Mouse (Mus musculus) C2C12 (cell line): ENCODE data around the gene Ppp1r21. TPM values are rescaled to one million over a fixed set of nuclear protein-coding genes. Genes with fewer than 3 reads are reported as not detected.
A peak's percentile ranks its signal among the peaks of the same experiment; 100 is the strongest.

Source experiments
- H3K27me3 ChIP-seq: one replicate; pipeline ENCODE4 v1.6.1; 2011; ENCODE audit not compliant: control insufficient read depth, insufficient read depth, insufficient read length
- H3K36me3 ChIP-seq: one replicate; pipeline ENCODE4 v1.6.1; 2011; ENCODE audit not compliant: control insufficient read depth, insufficient read depth
- H3K4me3 ChIP-seq: one replicate; pipeline ENCODE4 v1.5.1; 2011; ENCODE audit warnings: mild to moderate bottlenecking, control low read depth; ENCODE audit not compliant: poor library complexity, insufficient read depth, severe bottlenecking
- H3K79me2 ChIP-seq: one replicate; pipeline ENCODE4 v1.6.1; 2011; ENCODE audit not compliant: control insufficient read depth, insufficient read depth
- H3K79me3 ChIP-seq: one replicate; pipeline ENCODE4 v1.6.1; 2011; ENCODE audit warnings: low read depth, control low read depth
- H3ac ChIP-seq: one replicate; pipeline ENCODE3; 2011; ENCODE audit warnings: low read depth; ENCODE audit not compliant: control insufficient read depth, insufficient read length
- CEBPB ChIP-seq: IDR thresholded peaks from one replicate; pipeline ENCODE4 v1.6.1; 2011; ENCODE audit warnings: low read depth, mild to moderate bottlenecking, control low read depth, moderate library complexity
- CTCF ChIP-seq: IDR thresholded peaks from one replicate; pipeline ENCODE4 v1.5.1; 2011; ENCODE audit not compliant: control insufficient read depth, insufficient read depth, insufficient read length
- FOSL1 ChIP-seq: IDR thresholded peaks from one replicate; pipeline ENCODE4 v1.8.0; 2011; ENCODE audit warnings: mild to moderate bottlenecking, low read length; ENCODE audit not compliant: poor library complexity, insufficient read depth, severe bottlenecking
- MAX ChIP-seq: IDR thresholded peaks from one replicate; pipeline ENCODE4 v1.6.1; 2011; ENCODE audit warnings: mild to moderate bottlenecking, control low read depth
- MYOD1 ChIP-seq: IDR thresholded peaks from one replicate; pipeline ENCODE4 v1.6.1; 2011; ENCODE audit warnings: low read depth; ENCODE audit not compliant: control insufficient read depth, insufficient read length
- MYOG ChIP-seq: IDR thresholded peaks from one replicate; pipeline ENCODE4 v1.6.1; 2011; ENCODE audit not compliant: control insufficient read depth, insufficient read length; ENCODE audit errors: extremely low read depth
- USF1 ChIP-seq: IDR thresholded peaks from one replicate; pipeline ENCODE4 v1.6.1; 2011; ENCODE audit warnings: low read depth, mild to moderate bottlenecking, control low read depth, moderate library complexity
- polyA plus RNA-seq: library from polyadenylated mRNA; unstranded; fragments of >200 nt; fragmentation: generic; extraction: Trizol; gene quantifications from one replicate; pipeline ENCODE4 v1.2.1, GENCODE M21; 2012; ENCODE audit warnings: missing spikeins

Gene Ppp1r21
- polyA plus RNA-seq, 1 experiment = 13.5 TPM

GRCm38 (mm10) chr17:88595071-88595470, 65.2 kb downstream of the Ppp1r21 start:
- no peaks in the 10 kb centered on the region for H3K36me3 ChIP-seq
- no peaks in the 10 kb centered on the region for H3K27me3 ChIP-seq
- H3ac ChIP-seq = no peak overlapping the region
- TF ChIP-seq FOSL1 = no peak
- TF ChIP-seq CTCF = no peak
- TF ChIP-seq CEBPB = no peak
- no peak for TF ChIP-seq MYOD1
- no peak for TF ChIP-seq MAX
- no peak for TF ChIP-seq USF1
- TF ChIP-seq MYOG = no peak
- H3K79me2 ChIP-seq = peaks cover 26% of the 10 kb centered on the region
- H3K79me3 ChIP-seq = peaks cover 4% of the 10 kb centered on the region
- no peak overlapping the region for H3K4me3 ChIP-seq

- TF ChIP-seq MYOD1 = no peak
- no peak for TF ChIP-seq MYOG
- TF ChIP-seq FOSL1 = no peak
- TF ChIP-seq MAX = no peak
- TF ChIP-seq CTCF = no peak
- TF ChIP-seq CEBPB = no peak
- TF ChIP-seq USF1 = no peak
- Histone ChIP-seq H3K36me3 (no peaks in the 10 kb centered on the region), H3K27me3 (no peaks in the 10 kb centered on the region), H3K79me2 (peaks cover 36% of the 10 kb centered on the region), H3K4me3 (no peak overlapping the region), H3K79me3 (peaks cover 9% of the 10 kb centered on the region), H3ac (no peak overlapping the region)
These were observed 66.2 kb downstream of the Ppp1r21 start for GRCm38 (mm10) chr17:88596068-88596467.

DNA sequence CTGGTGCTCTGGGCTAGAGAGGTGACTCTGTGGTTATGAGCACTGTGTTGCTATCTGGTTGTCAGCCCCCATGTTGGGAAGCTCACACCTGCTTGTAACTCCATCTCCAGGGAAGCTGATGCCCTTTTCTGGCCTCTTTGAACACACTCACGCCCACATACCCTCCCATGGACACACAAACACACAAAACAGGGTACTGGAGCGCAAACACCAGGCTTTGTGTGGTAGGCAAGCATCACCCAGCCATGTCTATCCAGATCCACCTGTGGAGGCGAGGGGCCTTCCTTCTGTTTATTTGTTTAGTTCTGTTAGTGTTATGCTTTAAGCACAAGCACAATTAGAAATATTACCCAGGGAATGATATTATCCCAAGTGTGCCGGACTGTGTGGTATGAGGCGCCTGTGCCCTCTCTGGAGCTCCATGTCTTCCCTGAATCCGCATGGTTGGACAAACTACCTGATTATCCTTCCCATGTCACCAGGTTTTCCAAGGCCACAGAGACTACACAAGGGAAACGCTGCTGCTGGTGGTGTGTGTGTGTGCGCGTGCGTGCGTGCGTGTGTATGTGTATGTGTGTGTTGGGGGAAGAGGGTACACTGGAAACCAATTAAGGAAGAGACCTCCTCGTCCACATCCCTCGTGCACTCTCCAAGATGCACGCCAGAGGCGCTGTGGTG, 66.8 kb downstream of the Ppp1r21 start:
- peaks cover 11% of the 10 kb centered on the region for H3K79me3 ChIP-seq
- no peaks in the 10 kb centered on the region for H3K36me3 ChIP-seq
- peak overlapping the region; percentile 21 for H3ac ChIP-seq
- peak overlapping the region; percentile 63 for H3K4me3 ChIP-seq
- TF ChIP-seq MAX = peak; percentile 24
- TF ChIP-seq MYOD1 = no peak
- TF ChIP-seq CTCF = peak; percentile 64
- H3K79me2 ChIP-seq = peaks cover 40% of the 10 kb centered on the region
- no peaks in the 10 kb centered on the region for H3K27me3 ChIP-seq

DNA sequence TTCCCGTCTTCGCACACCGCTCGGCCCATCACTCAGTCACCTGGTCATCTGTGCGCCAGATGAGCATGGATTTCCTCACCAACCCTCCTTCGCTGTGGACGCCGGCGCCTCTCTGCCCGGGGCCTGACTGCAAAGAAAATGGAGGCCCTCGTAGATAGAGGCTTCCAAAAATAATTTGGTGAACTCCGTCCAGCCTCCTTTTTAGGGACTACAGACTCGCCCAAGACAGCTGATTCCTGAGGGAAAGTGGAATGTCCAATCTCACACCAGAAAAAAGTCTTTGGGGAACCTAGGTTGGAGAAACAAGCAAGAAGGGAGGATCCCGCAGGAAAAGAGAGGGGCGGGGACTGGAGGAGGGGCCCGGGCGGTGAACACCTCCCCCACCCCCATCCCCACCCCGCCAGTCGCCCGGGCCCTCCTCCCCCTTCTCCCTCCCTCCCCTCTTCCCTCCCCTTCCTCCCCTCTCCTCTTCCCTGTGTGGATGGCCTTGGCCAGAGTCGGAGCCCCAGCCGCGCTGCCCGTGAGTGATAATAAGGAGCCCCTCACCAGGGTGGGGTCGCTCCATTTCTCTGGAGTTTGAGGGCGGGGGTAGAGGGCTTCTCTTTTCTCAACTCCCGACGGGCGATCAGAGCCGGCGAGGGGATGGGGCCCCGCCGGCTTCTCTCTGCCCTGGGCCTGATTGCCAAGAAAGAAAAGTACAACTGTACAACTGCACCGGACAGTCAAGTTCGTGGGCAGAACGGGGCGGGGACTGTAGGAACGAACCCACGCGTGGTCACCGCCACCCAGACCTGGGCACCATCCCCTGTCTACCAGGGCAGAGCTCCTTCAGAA, 67.5 kb downstream of the Ppp1r21 start, which contains the start of gene Ston1:
TSS of gene Ston1 (plus strand) at position 463 of the 834 bp plus-strand sequence.
- Histone ChIP-seq H3K27me3 (no peaks in the 10 kb centered on the region), H3K79me2 (peaks cover 40% of the 10 kb centered on the region), H3K4me3 (peak within 1 kb of the TSS; percentile 63), H3K79me3 (peaks cover 13% of the 10 kb centered on the region), H3K36me3 (no peaks in the 10 kb centered on the region), H3ac (peak within 1 kb of the TSS; percentile 97)
- TF ChIP-seq MYOG = no peak
- no peak for TF ChIP-seq USF1
- no peak for TF ChIP-seq MYOD1
- no peak for TF ChIP-seq FOSL1
- no peak for TF ChIP-seq MAX

DNA sequence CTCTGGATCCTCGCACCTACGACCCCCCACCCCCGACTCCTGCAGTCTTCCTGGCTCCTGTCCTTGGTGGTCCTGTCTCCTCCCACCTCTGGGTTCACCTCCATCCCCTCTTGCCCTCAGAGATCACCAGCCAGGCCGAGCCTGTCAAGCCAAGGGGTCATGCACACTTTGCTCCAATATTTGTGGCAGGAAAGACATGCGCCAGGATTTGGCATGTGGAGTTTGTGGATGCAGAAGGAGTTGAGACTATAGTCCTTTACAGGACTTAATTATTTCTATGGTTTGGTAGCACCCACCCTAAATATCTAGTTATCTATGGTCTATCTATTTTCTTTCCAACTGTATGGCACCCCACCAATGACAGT, 68.1 kb downstream of the Ppp1r21 start:
- Histone ChIP-seq H3K79me3 (peaks cover 13% of the 10 kb centered on the region), H3K27me3 (no peaks in the 10 kb centered on the region), H3K4me3 (peak overlapping the region; percentile 63), H3ac (peak overlapping the region; percentile 97), H3K36me3 (no peaks in the 10 kb centered on the region), H3K79me2 (peaks cover 40% of the 10 kb centered on the region)
- TF ChIP-seq FOSL1 = no peak
- no peak for TF ChIP-seq MAX
- TF ChIP-seq MYOG = no peak
- no peak for TF ChIP-seq CTCF
